Mouse (Mus musculus) intestine, embryonic 15.5 days (tissue): ENCODE measurements around the gene Ing4. TPM values are rescaled to one million over a fixed set of nuclear protein-coding genes. Genes with fewer than 3 reads are reported as not detected.

ENCODE experiments used
- ATAC-seq: fragments of 200-750 bp; cut with Nextera tagmentation; 2 replicates; pipeline ENCODE4 v1.8.0; 2017; ENCODE audit warnings: moderate TSS enrichment, moderate library complexity
- H3K27ac ChIP-seq: fragments of 300-500 bp; sonication (generic); 2 replicates; pipeline ENCODE4 v1.5.1; 2015; ENCODE audit warnings: mild to moderate bottlenecking, inconsistent platforms
- H3K27me3 ChIP-seq: fragments of 300-500 bp; sonication (generic); replicated peaks from 2 replicates; pipeline ENCODE4 v1.6.1; 2015; ENCODE audit warnings: inconsistent platforms
- H3K36me3 ChIP-seq: fragments of 300-500 bp; sonication (generic); 2 replicates; pipeline ENCODE4 v1.6.1; 2015; ENCODE audit warnings: inconsistent platforms
- H3K4me1 ChIP-seq: fragments of 300-500 bp; sonication (generic); replicated peaks from 2 replicates; pipeline ENCODE4 v1.6.1; 2015; ENCODE audit warnings: inconsistent platforms
- H3K4me2 ChIP-seq: fragments of 300-500 bp; sonication (generic); replicated peaks from 2 replicates; pipeline ENCODE4 v1.6.1; 2015; ENCODE audit warnings: mild to moderate bottlenecking, inconsistent platforms
- H3K4me3 ChIP-seq: fragments of 300-500 bp; sonication (generic); replicated peaks from 2 replicates; pipeline ENCODE4 v1.5.1; 2015; ENCODE audit warnings: inconsistent platforms
- H3K9ac ChIP-seq: fragments of 300-500 bp; sonication (generic); 2 replicates; pipeline ENCODE4 v1.6.1; 2015; ENCODE audit warnings: inconsistent platforms
- H3K9me3 ChIP-seq: fragments of 300-500 bp; sonication (generic); 2 replicates; pipeline ENCODE4 v1.6.1; 2016; ENCODE audit warnings: inconsistent platforms
- WGBS: fragments of 180-500 bp; shearing (Covaris S2); methylation state at CpG from one replicate; pipeline ENCODE4 v1.1.7; 2015; 5-methylcytosine and 5-hydroxymethylcytosine counted together
- polyA plus RNA-seq: library from polyadenylated mRNA; unstranded; fragments of >200 nt; fragmentation: Nextera tagmentation; extraction: Ambion mirVana; gene quantifications from 2 replicates; pipeline ENCODE4 v1.2.1, GENCODE M21; 2015

The Ing4 gene
- polyA plus RNA-seq, 1 experiment from 2014 or later = 103 TPM

DNA sequence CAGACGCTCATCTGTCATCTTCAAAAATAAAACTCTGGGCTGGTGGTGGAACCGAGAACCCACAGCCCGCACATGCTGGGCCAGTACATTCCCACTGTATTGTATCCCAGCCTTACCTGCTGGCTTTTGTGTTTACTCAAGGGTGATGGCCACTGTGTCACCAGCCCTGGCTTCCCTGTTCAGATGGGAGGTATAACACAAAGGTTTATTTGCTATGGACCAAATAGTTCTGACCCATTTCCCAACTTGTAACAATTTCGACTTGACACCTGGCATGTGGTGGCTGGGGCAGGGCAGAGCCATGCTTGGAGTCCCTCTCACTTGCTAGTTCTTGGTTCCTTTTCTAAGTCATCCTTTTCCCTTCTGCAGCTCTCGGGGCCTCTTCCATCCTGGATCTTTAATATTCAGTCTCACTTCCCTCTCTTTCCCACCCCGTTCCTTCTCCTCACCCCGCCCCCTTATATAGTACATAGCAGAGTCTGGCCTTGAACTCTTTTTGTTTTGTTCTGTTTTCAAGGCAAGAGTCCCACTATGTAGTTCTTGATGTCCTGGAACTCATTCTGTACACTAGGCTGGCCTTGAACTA is 43.3 kb downstream of the Ing4 start:
- 84% methylated on average over 7 of the region's 7 CpGs for WGBS
- no peaks in the 10 kb centered on the region for H3K9me3 ChIP-seq

GRCm38 (mm10) chr6:125084424-125084823 is 44.9 kb downstream of the Ing4 start:
- peak; percentile 7; the same call in 1 of the 2 replicates for ATAC-seq

More for the DNA sequence above, 43.3 kb downstream of the Ing4 start:
- no peaks in the 10 kb centered on the region for H3K27me3 ChIP-seq
- no peak overlapping the region for H3K9ac ChIP-seq
- H3K4me2 ChIP-seq = no peak overlapping the region
- no peak overlapping the region for H3K27ac ChIP-seq
- no peaks in the 10 kb centered on the region for H3K36me3 ChIP-seq
- H3K4me1 ChIP-seq = peaks cover 23% of the 10 kb centered on the region
- ATAC-seq = no peak
- H3K4me3 ChIP-seq = no peak overlapping the region

DNA sequence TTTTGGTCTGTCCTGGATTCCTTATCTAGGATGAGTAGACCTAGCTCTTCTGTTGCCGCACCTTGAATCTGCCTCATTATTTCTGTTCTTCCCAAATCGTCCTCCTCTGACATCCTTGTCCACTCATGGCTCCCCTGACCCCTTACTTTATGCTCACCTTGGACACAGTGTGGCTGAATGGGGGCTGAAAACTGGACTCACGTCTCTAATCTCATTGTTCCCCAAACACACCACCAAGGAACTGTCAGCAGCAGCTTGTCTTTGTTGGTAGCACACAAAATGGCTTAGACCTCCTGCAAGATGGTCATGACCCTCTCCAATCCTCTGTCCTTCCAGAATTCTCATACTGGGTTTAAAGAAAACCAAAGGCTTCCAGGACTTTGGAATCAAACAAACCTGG is 48.4 kb downstream of the Ing4 start:
- H3K4me2 ChIP-seq = no peak overlapping the region
- peaks cover 38% of the 10 kb centered on the region for H3K4me1 ChIP-seq
- H3K9me3 ChIP-seq = no peaks in the 10 kb centered on the region
- ATAC-seq = no peak
- no peaks in the 10 kb centered on the region for H3K27me3 ChIP-seq
- peak overlapping the region; percentile 91 for H3K27ac ChIP-seq
- WGBS = 76% methylated on average over 3 of the region's 3 CpGs
- H3K9ac ChIP-seq = no peak overlapping the region
- no peak overlapping the region for H3K4me3 ChIP-seq
- H3K36me3 ChIP-seq = no peaks in the 10 kb centered on the region

More at GRCm38 (mm10) chr6:125084424-125084823, 44.9 kb downstream of the Ing4 start:
- 6% methylated on average over 4 of the region's 4 CpGs for WGBS
- Histone ChIP-seq H3K36me3 (no peaks in the 10 kb centered on the region), H3K4me1 (peaks cover 38% of the 10 kb centered on the region), H3K9me3 (no peaks in the 10 kb centered on the region), H3K4me3 (no peak overlapping the region), H3K27me3 (no peaks in the 10 kb centered on the region), H3K27ac (no peak overlapping the region), H3K4me2 (no peak overlapping the region), H3K9ac (no peak overlapping the region)

DNA sequence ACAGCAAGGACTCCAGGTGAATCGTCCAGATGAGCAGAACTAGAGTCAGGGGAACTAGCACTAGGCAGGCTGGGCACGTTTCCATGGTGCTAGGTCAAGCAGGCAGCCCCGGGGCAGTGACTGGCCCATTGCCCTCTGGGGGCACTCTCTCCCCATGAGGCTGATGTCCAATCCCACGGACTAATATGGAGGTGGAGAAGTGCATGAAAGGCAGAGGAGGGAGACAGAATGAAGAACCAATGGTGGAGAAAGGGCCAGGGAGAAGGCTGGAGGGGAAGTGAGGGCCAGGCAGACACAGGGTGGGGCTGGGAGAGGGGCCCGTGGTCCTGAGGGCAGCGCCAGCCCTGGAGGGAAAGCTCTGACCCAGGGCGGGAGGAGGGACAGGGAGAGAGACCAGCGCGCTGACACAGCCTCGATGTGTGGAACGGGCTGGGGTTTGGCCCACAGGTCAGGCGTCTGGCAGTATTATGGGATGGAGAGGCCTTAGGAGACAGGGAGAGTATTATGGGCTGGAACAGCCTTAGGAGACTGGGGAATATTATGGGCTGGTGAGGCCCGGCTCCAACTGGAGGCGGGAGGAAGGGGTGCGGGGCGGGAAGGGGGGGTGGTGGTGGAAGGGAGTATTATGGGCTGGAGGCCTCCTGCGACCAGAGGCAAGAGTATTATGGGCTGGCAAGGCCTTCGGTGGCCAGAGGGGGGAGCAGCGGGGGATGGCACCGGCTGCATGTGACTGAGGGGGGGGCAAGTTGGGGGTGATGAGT is 49.2 kb downstream of the Ing4 start:
- Histone ChIP-seq H3K4me2 (peak overlapping the region; percentile 61), H3K36me3 (no peaks in the 10 kb centered on the region), H3K9me3 (no peaks in the 10 kb centered on the region), H3K4me3 (no peak overlapping the region), H3K4me1 (peaks cover 38% of the 10 kb centered on the region), H3K27ac (peak overlapping the region; percentile 91), H3K9ac (no peak overlapping the region), H3K27me3 (no peaks in the 10 kb centered on the region)
- peak; percentile 83 for ATAC-seq
- 3% methylated on average over 20 of the region's 20 CpGs for WGBS

GRCm38 (mm10) chr6:125089521-125090321 is 50.2 kb downstream of the Ing4 start:
- no peak overlapping the region; the same call in 1 of the 2 replicates for H3K9ac ChIP-seq
- ATAC-seq = peak; percentile 71
- H3K27me3 ChIP-seq = no peaks in the 10 kb centered on the region
- WGBS = 2% methylated on average over 15 of the region's 15 CpGs
- H3K4me2 ChIP-seq = peak overlapping the region; percentile 61
- no peaks in the 10 kb centered on the region for H3K36me3 ChIP-seq
- H3K4me1 ChIP-seq = peaks cover 32% of the 10 kb centered on the region
- peak overlapping the region; percentile 19 for H3K4me3 ChIP-seq
- H3K27ac ChIP-seq = peak overlapping the region; percentile 91
- no peaks in the 10 kb centered on the region for H3K9me3 ChIP-seq

DNA sequence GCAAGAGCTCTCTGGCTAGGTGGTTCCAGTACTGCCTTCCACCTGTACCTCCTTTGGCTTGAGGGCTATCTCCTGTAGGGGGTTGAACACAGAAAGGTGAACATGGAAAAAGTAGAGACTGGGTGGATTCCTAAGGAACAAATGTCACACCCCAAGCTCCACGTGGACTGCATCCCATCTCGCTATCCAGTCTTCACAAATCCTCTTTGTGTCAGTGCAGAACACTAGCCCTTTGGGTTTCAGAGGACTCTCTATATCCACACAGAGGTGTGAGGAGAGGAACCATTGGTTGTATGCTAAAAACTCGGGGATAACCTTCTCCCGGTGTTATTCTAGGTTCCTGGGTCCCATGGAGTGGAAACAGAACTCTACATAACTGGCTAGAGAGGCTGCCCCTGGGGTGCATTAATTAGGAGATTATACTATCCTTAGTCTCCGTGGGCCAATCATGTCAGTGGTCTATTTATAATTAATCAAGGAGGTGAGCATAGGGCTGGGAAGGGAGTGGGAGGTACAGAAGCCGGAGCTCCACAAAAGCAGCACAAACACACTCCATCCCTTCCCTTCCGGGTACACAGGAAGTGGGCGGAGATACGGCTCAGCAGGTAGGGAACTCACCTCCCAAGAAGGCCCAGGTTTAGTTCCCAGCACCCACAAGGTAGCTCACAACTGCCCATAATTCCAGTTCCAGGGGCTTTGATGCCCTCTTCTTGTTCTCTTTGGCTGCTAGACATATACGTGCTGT is 51.0 kb downstream of the Ing4 start:
- 48% methylated on average over 10 of the region's 10 CpGs for WGBS
- H3K4me2 ChIP-seq = peak overlapping the region; percentile 61
- H3K9me3 ChIP-seq = no peaks in the 10 kb centered on the region
- no peaks in the 10 kb centered on the region for H3K27me3 ChIP-seq
- H3K27ac ChIP-seq = peak overlapping the region; percentile 91
- ATAC-seq = no peak
- H3K9ac ChIP-seq = no peak overlapping the region; the same call in 1 of the 2 replicates
- H3K4me1 ChIP-seq = peaks cover 33% of the 10 kb centered on the region
- H3K36me3 ChIP-seq = no peaks in the 10 kb centered on the region
- 0 out of 2 replicates have a peak overlapping the region, but pooled peaks have one; percentile 10 for H3K4me3 ChIP-seq

- no peak overlapping the region for H3K4me2 ChIP-seq
- no peak overlapping the region for H3K9ac ChIP-seq
- no peak for ATAC-seq
- peaks cover 34% of the 10 kb centered on the region for H3K4me1 ChIP-seq
- H3K36me3 ChIP-seq = no peaks in the 10 kb centered on the region
- H3K27ac ChIP-seq = no peak overlapping the region
- H3K27me3 ChIP-seq = no peaks in the 10 kb centered on the region
- no peak overlapping the region for H3K4me3 ChIP-seq
- no peaks in the 10 kb centered on the region for H3K9me3 ChIP-seq
- 85% methylated on average over 5 of the region's 5 CpGs for WGBS
Observed at GRCm38 (mm10) chr6:125092372-125092771, 52.8 kb downstream of the Ing4 start.

DNA sequence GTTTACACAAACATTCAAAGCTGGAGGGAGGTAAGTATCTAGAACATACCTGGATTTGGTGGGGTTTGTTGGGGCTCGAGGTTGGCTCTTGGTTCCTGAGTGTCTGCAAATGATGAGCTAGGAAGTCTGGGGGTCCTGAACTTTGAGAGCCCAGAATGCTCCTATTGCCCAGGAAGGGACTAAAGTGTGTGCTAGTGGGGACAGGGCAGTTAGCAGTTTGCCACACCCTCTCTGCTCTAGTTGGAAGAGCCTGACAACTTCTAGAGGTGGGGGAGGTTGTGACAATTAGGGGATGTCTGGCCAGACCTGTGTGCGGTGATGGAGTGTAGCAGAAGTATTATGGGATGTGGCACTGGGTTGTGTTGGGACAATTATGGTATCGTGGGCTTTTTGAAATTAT is 55.3 kb downstream of the Ing4 start:
- peak overlapping the region; percentile 94 for H3K27ac ChIP-seq
- no peak overlapping the region for H3K9ac ChIP-seq
- H3K4me1 ChIP-seq = peaks cover 36% of the 10 kb centered on the region
- peaks cover 4% of the 10 kb centered on the region; the same call in 1 of the 2 replicates for H3K36me3 ChIP-seq
- WGBS = 45% methylated on average over 3 of the region's 3 CpGs
- no peaks in the 10 kb centered on the region for H3K9me3 ChIP-seq
- H3K4me3 ChIP-seq = no peak overlapping the region
- H3K27me3 ChIP-seq = no peaks in the 10 kb centered on the region
- no peak overlapping the region for H3K4me2 ChIP-seq
- ATAC-seq = no peak

DNA sequence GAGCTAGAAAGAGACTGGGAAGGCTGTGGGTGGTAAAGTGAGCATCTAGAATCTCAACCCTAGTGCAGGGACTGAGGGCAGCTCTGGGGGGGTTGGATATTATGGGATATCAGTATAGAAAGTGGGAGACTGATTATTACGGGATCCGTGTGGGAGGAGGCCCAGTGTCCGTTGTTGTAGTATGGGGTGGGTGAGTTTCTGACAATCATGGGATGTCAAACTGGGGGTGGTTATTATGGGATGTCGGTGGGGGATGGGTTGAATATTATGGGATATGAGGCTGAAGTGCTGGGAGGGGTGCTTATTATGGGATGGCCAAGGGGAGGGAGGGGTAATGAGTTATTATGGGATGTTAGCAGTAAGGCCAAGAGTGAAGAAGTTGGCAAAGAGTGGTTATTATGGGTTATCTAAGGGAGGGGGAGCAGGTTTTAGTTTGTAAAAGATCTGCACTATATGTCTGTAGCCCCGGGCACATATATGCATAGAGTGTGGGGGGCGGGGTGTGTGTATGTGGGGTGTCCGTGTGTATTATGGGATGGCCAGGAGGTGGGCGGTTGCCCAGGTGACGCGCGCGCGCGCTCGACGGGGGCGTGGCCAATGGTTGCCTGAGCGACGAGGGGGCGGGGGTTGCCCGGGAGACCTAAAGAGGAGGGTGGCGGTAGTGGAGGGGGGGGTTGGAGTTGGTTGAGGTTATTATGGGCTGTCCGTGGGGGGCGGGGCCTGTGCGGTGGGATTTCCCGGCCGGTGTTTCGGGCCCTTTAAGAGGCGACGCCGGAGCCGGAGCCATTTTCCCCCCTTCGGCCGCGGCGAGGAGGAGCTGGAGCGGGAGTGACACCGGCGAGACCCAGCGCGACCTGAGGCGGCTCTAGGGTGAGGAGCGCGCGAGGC is 56.1 kb downstream of the Ing4 start, which contains the start of gene Chd4:
Gene Chd4, plus strand, starts transcription at position 591 of the 888 bp plus-strand sequence.
- Histone ChIP-seq H3K27me3 (no peaks in the 10 kb centered on the region), H3K4me3 (peak within 1 kb of the TSS; percentile 91), H3K4me2 (peak within 1 kb of the TSS; percentile 72), H3K9me3 (no peaks in the 10 kb centered on the region), H3K4me1 (peaks cover 33% of the 10 kb centered on the region), H3K36me3 (peaks cover 12% of the 10 kb centered on the region), H3K27ac (peak within 1 kb of the TSS; percentile 94), H3K9ac (peak within 1 kb of the TSS; percentile 93)
- ATAC-seq = peak; percentile 86
- 1% methylated on average over 45 of the region's 45 CpGs for WGBS

GRCm38 (mm10) chr6:125096279-125096596 is 56.7 kb downstream of the Ing4 start:
- no peaks in the 10 kb centered on the region for H3K27me3 ChIP-seq
- H3K27ac ChIP-seq = peak overlapping the region; percentile 94
- peak overlapping the region; percentile 93 for H3K9ac ChIP-seq
- peak; percentile 46; the same call in 1 of the 2 replicates for ATAC-seq
- no peaks in the 10 kb centered on the region for H3K9me3 ChIP-seq
- H3K4me1 ChIP-seq = peaks cover 30% of the 10 kb centered on the region
- 1% methylated on average over 19 of the region's 32 CpGs for WGBS
- H3K4me3 ChIP-seq = peak overlapping the region; percentile 91
- peaks cover 18% of the 10 kb centered on the region for H3K36me3 ChIP-seq
- H3K4me2 ChIP-seq = peak overlapping the region; percentile 72
